Mouse (Mus musculus): ENCODE results near the gene Olfr642. TPM values are rescaled to one million over a fixed set of nuclear protein-coding genes. Genes with fewer than 3 reads are reported as not detected.

The Olfr642 gene
- polyA plus RNA-seq (2015; fragmentation: Nextera tagmentation; extraction: Ambion mirVana), result not detected in 2 replicates

- Histone ChIP-seq H3K27ac (ENCODE audit: low read length) (no peak within 1 kb of the TSS), H3K4me1 (ENCODE audit: control insufficient read depth, insufficient read depth, low read length) (no peaks in the 10 kb centered on the region), H3K9ac (ENCODE audit: low read depth, low read length) (no peak within 1 kb of the TSS), H3K36me3 (ENCODE audit: control insufficient read depth, insufficient read depth, low read length) (no peaks in the 10 kb centered on the region), H3K4me2 (ENCODE audit: low read depth, low read length) (no peak within 1 kb of the TSS), H3K27me3 (replicated peaks; ENCODE audit: control insufficient read depth, insufficient read depth, low read length) (no peaks in the 10 kb centered on the region), H3K4me3 (ENCODE audit: low read length) (no peak within 1 kb of the TSS), H3K9me3 (ENCODE audit: control insufficient read depth, low read length) (no peaks in the 10 kb centered on the region)
- no peak for ATAC-seq
- WGBS, result 83% methylated on average over 1 of the region's 1 CpGs
These were observed at the start of gene Olfr642 for GRCm38 (mm10) chr7:104052566-104052965. TSS of gene Olfr642 (minus strand) at chr7:104052666.

- Histone ChIP-seq H3K36me3 (ENCODE audit: control insufficient read depth, insufficient read depth, low read length) (no peaks in the 10 kb centered on the region), H3K9me3 (ENCODE audit: control insufficient read depth, low read length) (no peaks in the 10 kb centered on the region), H3K27me3 (replicated peaks; ENCODE audit: control insufficient read depth, insufficient read depth, low read length) (no peaks in the 10 kb centered on the region), H3K4me2 (ENCODE audit: low read depth, low read length) (no peak within 1 kb of the TSS), H3K4me3 (ENCODE audit: low read length) (no peak within 1 kb of the TSS), H3K9ac (ENCODE audit: low read depth, low read length) (no peak within 1 kb of the TSS), H3K4me1 (ENCODE audit: control insufficient read depth, insufficient read depth, low read length) (no peaks in the 10 kb centered on the region), H3K27ac (ENCODE audit: low read length) (no peak within 1 kb of the TSS)
- ATAC-seq, result no peak
- 75% methylated on average over 1 of the region's 1 CpGs for WGBS
These were observed 32.9 kb upstream of the Olfr642 start, which contains the start of gene Olfr645 for GRCm38 (mm10) chr7:104085365-104085764. TSS of gene Olfr645 (minus strand) at chr7:104085465.

DNA sequence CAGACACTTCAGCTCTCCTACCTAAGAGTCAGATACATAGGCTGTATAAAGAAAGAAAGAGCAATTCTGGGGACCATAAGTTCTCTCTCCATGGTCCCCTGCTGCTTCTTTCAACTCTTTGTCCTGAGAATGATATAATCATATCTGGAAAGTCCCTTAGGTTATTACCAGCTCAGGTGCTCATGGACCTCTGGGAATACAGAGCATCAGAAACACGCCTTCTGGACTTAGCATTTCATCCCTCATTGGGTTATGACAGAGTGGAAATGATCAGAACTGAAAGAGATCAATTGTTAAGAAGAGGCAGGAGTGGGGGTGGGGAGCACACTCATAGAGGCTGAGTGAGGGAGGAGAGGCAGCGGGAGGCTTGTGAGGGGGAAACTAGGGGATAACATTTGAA is 19.3 kb upstream of the Olfr642 start, which contains the start of gene Olfr644:
Gene Olfr644, minus strand, starts transcription at position 101 of the 400 bp plus-strand sequence.
- H3K27ac ChIP-seq (ENCODE audit: low read length), result no peak within 1 kb of the TSS
- H3K27me3 ChIP-seq (replicated peaks; ENCODE audit: control insufficient read depth, insufficient read depth, low read length), result no peaks in the 10 kb centered on the region
- no peak for ATAC-seq
- no peak within 1 kb of the TSS for H3K9ac ChIP-seq (ENCODE audit: low read depth, low read length)
- H3K4me2 ChIP-seq (ENCODE audit: low read depth, low read length), result no peak within 1 kb of the TSS
- no peaks in the 10 kb centered on the region for H3K4me1 ChIP-seq (ENCODE audit: control insufficient read depth, insufficient read depth, low read length)
- H3K4me3 ChIP-seq (ENCODE audit: low read length), result no peak within 1 kb of the TSS
- H3K36me3 ChIP-seq (ENCODE audit: control insufficient read depth, insufficient read depth, low read length), result no peaks in the 10 kb centered on the region
- H3K9me3 ChIP-seq (ENCODE audit: control insufficient read depth, low read length), result no peaks in the 10 kb centered on the region
- WGBS, result 76% methylated on average over 2 of the region's 2 CpGs

DNA sequence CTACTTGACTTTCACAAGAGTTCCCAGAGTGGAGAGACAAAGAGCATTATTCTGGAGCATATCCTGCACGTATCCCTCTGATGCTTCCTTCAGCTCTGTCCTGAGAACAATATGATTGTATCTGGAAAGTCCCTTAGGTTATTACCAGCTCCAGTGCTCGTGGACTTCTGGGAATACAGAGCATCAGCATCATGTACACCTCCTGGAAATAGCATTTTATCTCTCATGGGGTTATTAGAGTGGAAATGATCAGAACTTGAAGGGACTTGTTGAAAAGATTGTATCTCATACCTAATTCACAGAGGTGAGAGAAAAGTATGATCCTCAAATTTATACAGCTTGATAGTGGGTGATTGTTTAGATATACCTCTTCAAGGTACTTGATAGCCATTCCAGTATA is 8.9 kb upstream of the Olfr642 start, which contains the start of gene 4930516K23Rik:
Gene 4930516K23Rik, minus strand, starts transcription at position 101 of the 400 bp plus-strand sequence.
- no peaks in the 10 kb centered on the region for H3K36me3 ChIP-seq (ENCODE audit: control insufficient read depth, insufficient read depth, low read length)
- no peak within 1 kb of the TSS for H3K4me2 ChIP-seq (ENCODE audit: low read depth, low read length)
- no peak for ATAC-seq
- H3K4me3 ChIP-seq (ENCODE audit: low read length), result no peak within 1 kb of the TSS
- no peaks in the 10 kb centered on the region for H3K27me3 ChIP-seq (replicated peaks; ENCODE audit: control insufficient read depth, insufficient read depth, low read length)
- no peak within 1 kb of the TSS for H3K27ac ChIP-seq (ENCODE audit: low read length)
- no peak within 1 kb of the TSS for H3K9ac ChIP-seq (ENCODE audit: low read depth, low read length)
- WGBS, result 56% methylated on average over 2 of the region's 2 CpGs
- no peaks in the 10 kb centered on the region for H3K4me1 ChIP-seq (ENCODE audit: control insufficient read depth, insufficient read depth, low read length)
- no peaks in the 10 kb centered on the region for H3K9me3 ChIP-seq (ENCODE audit: control insufficient read depth, low read length)

DNA sequence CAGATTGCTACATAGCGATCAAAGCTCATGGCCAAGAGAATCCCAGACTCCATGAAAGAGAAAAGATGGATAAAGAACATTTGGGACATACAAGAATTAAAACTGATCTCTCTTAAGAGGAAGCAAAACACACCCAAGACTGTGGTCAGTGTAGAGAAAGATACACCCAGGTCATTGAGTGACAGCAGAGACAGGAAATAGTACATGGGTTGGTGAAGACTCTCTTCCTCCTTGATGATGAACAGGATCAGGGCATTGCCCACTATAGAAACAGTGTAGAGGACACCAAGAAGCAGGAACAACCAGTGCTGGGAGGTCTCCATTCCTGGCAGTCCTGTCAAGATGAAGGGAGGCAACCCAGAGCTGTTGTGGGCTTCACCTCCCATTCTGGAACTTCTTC is 6.7 kb upstream of the Olfr642 start:
- 84% methylated on average over 1 of the region's 1 CpGs for WGBS
- Histone ChIP-seq H3K4me3 (ENCODE audit: low read length) (no peak overlapping the region), H3K9ac (ENCODE audit: low read depth, low read length) (no peak overlapping the region), H3K9me3 (ENCODE audit: control insufficient read depth, low read length) (no peaks in the 10 kb centered on the region), H3K4me2 (ENCODE audit: low read depth, low read length) (no peak overlapping the region), H3K27me3 (replicated peaks; ENCODE audit: control insufficient read depth, insufficient read depth, low read length) (no peaks in the 10 kb centered on the region), H3K4me1 (ENCODE audit: control insufficient read depth, insufficient read depth, low read length) (no peaks in the 10 kb centered on the region), H3K27ac (ENCODE audit: low read length) (no peak overlapping the region), H3K36me3 (ENCODE audit: control insufficient read depth, insufficient read depth, low read length) (no peaks in the 10 kb centered on the region)
- ATAC-seq, result no peak

DNA sequence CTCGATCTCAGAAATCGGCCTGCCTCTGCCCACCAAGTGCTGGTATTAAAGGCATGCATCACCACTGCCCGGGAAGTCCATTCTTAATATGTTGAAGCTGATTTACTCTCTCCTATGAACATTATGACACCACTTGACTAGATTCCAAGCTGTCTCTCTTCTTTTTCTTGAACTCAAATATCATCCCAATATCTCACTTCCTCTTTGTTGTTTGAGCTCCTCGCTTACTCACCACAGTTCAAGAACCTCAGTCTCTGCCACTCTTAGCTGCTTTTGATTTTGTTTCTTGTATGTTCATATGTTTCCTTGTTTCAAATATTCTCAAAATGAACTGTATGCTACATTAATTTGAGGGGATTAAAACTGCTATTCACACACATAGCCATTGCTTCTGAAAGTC is 1.7 kb downstream of the Olfr642 start:
- Histone ChIP-seq H3K27me3 (replicated peaks; ENCODE audit: control insufficient read depth, insufficient read depth, low read length) (no peaks in the 10 kb centered on the region), H3K4me1 (ENCODE audit: control insufficient read depth, insufficient read depth, low read length) (no peaks in the 10 kb centered on the region), H3K9me3 (ENCODE audit: control insufficient read depth, low read length) (no peaks in the 10 kb centered on the region), H3K9ac (ENCODE audit: low read depth, low read length) (no peak overlapping the region), H3K4me3 (ENCODE audit: low read length) (no peak overlapping the region), H3K27ac (ENCODE audit: low read length) (no peak overlapping the region), H3K4me2 (ENCODE audit: low read depth, low read length) (no peak overlapping the region), H3K36me3 (ENCODE audit: control insufficient read depth, insufficient read depth, low read length) (no peaks in the 10 kb centered on the region)
- 89% methylated on average over 4 of the region's 4 CpGs for WGBS
- no peak for ATAC-seq

DNA sequence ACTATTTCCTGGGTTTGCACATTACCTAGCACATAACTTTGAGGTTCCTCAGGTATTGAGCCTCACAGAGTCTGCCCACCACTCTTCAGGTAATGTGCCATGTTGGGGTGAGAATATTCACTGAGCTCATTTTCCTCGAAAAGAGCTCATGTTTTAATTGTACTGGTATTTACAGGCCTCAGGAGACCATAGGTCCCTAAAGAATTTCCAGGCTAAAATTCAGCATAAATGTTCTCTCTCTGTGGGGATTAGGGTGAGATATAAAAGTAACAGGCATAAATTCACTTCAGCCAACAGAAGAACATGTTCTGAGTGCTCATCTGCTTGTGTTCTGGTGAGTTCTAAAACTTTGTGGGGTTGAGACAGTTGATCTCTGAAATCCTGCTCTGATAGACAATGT is 17.3 kb downstream of the Olfr642 start, which contains the start of gene Olfr641:
Gene Olfr641, plus strand, starts transcription at position 301 of the 400 bp plus-strand sequence.
- no peaks in the 10 kb centered on the region for H3K9me3 ChIP-seq (ENCODE audit: control insufficient read depth, low read length)
- no peaks in the 10 kb centered on the region for H3K4me1 ChIP-seq (ENCODE audit: control insufficient read depth, insufficient read depth, low read length)
- no peak for ATAC-seq
- no peaks in the 10 kb centered on the region for H3K36me3 ChIP-seq (ENCODE audit: control insufficient read depth, insufficient read depth, low read length)
- H3K4me3 ChIP-seq (ENCODE audit: low read length), result no peak within 1 kb of the TSS
- no peak within 1 kb of the TSS for H3K9ac ChIP-seq (ENCODE audit: low read depth, low read length)
- H3K27me3 ChIP-seq (replicated peaks; ENCODE audit: control insufficient read depth, insufficient read depth, low read length), result no peaks in the 10 kb centered on the region
- 76% methylated on average over 1 of the region's 1 CpGs for WGBS
- no peak within 1 kb of the TSS for H3K27ac ChIP-seq (ENCODE audit: low read length)
- H3K4me2 ChIP-seq (ENCODE audit: low read depth, low read length), result no peak within 1 kb of the TSS

- H3K27me3 ChIP-seq (replicated peaks; ENCODE audit: control insufficient read depth, insufficient read depth, low read length), result no peaks in the 10 kb centered on the region
- no peak for ATAC-seq
- no peaks in the 10 kb centered on the region for H3K4me1 ChIP-seq (ENCODE audit: control insufficient read depth, insufficient read depth, low read length)
- 83% methylated on average over 3 of the region's 3 CpGs for WGBS
- no peak overlapping the region for H3K4me3 ChIP-seq (ENCODE audit: low read length)
- H3K36me3 ChIP-seq (ENCODE audit: control insufficient read depth, insufficient read depth, low read length), result no peaks in the 10 kb centered on the region
- no peak overlapping the region for H3K9ac ChIP-seq (ENCODE audit: low read depth, low read length)
- no peaks in the 10 kb centered on the region for H3K9me3 ChIP-seq (ENCODE audit: control insufficient read depth, low read length)
- H3K4me2 ChIP-seq (ENCODE audit: low read depth, low read length), result no peak overlapping the region
- no peak overlapping the region for H3K27ac ChIP-seq (ENCODE audit: low read length)
These were observed 25.5 kb downstream of the Olfr642 start for GRCm38 (mm10) chr7:104026978-104027377.

DNA sequence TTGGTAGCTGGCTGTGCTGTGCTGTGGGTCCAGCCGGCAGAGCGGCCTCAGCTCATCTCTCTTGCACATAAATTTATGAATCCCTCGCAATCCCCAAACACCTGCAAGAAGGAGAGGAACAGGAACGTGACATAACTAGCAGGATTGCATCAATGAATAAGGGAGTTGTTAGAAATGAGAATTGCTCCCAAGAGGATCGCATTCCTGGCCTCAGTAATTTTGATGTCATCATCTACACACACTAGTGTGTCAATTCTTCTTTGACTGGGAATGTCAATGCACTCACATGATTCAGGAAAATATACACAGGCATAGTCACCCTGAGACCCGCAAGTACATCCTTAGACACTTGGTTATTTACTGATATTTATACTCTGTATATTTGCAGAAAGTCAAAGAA is 27.0 kb downstream of the Olfr642 start, which contains the start of gene Olfr640:
Gene Olfr640, minus strand, starts transcription at position 101 of the 400 bp plus-strand sequence.
- Histone ChIP-seq H3K4me2 (ENCODE audit: low read depth, low read length) (no peak within 1 kb of the TSS), H3K9me3 (ENCODE audit: control insufficient read depth, low read length) (no peaks in the 10 kb centered on the region)
- ATAC-seq, result no peak

DNA sequence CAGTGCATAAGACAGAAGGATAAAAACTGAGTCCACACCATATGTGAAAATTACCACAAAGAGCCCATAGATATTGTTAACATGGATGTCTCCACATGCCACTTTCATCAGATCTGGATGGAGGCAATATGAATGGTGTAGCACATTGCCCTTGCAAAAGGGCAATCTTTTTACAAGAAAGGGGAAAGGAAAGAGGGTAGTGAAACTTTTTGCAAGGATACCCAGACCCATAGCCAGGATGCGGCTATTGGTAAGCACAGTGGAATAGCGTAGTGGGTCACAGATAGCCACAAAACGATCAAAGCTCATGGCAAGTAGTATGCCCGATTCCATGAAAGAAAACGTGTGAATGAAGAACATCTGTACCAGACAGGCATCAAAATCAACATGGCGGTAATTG is 30.8 kb downstream of the Olfr642 start:
- Histone ChIP-seq H3K36me3 (ENCODE audit: control insufficient read depth, insufficient read depth, low read length) (no peaks in the 10 kb centered on the region), H3K4me3 (ENCODE audit: low read length) (no peak overlapping the region), H3K4me1 (ENCODE audit: control insufficient read depth, insufficient read depth, low read length) (no peaks in the 10 kb centered on the region), H3K27me3 (replicated peaks; ENCODE audit: control insufficient read depth, insufficient read depth, low read length) (no peaks in the 10 kb centered on the region), H3K27ac (ENCODE audit: low read length) (no peak overlapping the region), H3K9ac (ENCODE audit: low read depth, low read length) (no peak overlapping the region), H3K9me3 (ENCODE audit: control insufficient read depth, low read length) (no peaks in the 10 kb centered on the region), H3K4me2 (ENCODE audit: low read depth, low read length) (no peak overlapping the region)
- WGBS, result 93% methylated on average over 6 of the region's 6 CpGs
- ATAC-seq, result no peak

More for the DNA sequence above, 27.0 kb downstream of the Olfr642 start, which contains the start of gene Olfr640:
- Histone ChIP-seq H3K36me3 (ENCODE audit: control insufficient read depth, insufficient read depth, low read length) (no peaks in the 10 kb centered on the region), H3K27me3 (replicated peaks; ENCODE audit: control insufficient read depth, insufficient read depth, low read length) (no peaks in the 10 kb centered on the region), H3K4me3 (ENCODE audit: low read length) (no peak within 1 kb of the TSS), H3K27ac (ENCODE audit: low read length) (no peak within 1 kb of the TSS), H3K4me1 (ENCODE audit: control insufficient read depth, insufficient read depth, low read length) (no peaks in the 10 kb centered on the region), H3K9ac (ENCODE audit: low read depth, low read length) (no peak within 1 kb of the TSS)
- WGBS, result 71% methylated on average over 6 of the region's 6 CpGs
